In genomic region chr15:100614996-100615824, GRCm38 (mm10) we compare ENCODE assay signal across 8 mouse cellular contexts. TPM values are rescaled to one million over a fixed set of nuclear protein-coding genes. Genes with fewer than 3 reads are reported as not detected.
DNase-seq lines count a peak whose midpoint lies in the region; ATAC-seq lines count a peak whose summit lies in the region.

Dazap2 (plus strand) TSS chr15:100615349.

- peaks cover 13% of the 10 kb centered on the region for H3K36me3 ChIP-seq in hindbrain, embryonic 16.5 days (ENCODE audit: control insufficient read depth, insufficient read depth, low read length)
- H3K36me3 ChIP-seq in macrophage (ENCODE audit: inconsistent target) = peaks cover 28% of the 10 kb centered on the region; the same call in 1 of the 2 replicates

- peak within 1 kb of the TSS; percentile 88 for H3K4me2 ChIP-seq in hindbrain, embryonic 16.5 days (ENCODE audit: low read length)

- peak within 1 kb of the TSS; percentile 91 for H3K9ac ChIP-seq in hindbrain, embryonic 16.5 days (ENCODE audit: low read depth, low read length)

- no peaks in the 10 kb centered on the region for H3K9me3 ChIP-seq in hindbrain, embryonic 16.5 days (ENCODE audit: control insufficient read depth, low read length)

- under 1% methylated on average over 76 of the region's 99 CpGs for WGBS in hindbrain, embryonic 16.5 days
- WGBS in macrophage (ENCODE audit: missing documents) = under 1% methylated on average over 70 of the region's 99 CpGs

- peak within 1 kb of the TSS; percentile 97 for H3K27ac ChIP-seq in hindbrain, embryonic 16.5 days (ENCODE audit: low read depth, low read length)
- peak within 1 kb of the TSS; percentile 80 for H3K27ac ChIP-seq in macrophage

- H3K79me2 ChIP-seq in macrophage (ENCODE audit: inconsistent target) = peaks cover 40% of the 10 kb centered on the region

- H3K4me3 ChIP-seq in hindbrain, embryonic 16.5 days (ENCODE audit: low read length) = peak within 1 kb of the TSS; percentile 98
- H3K4me3 ChIP-seq in macrophage (ENCODE audit: inconsistent target) = peak within 1 kb of the TSS; percentile 90

- no peaks in the 10 kb centered on the region for H3K27me3 ChIP-seq in hindbrain, embryonic 16.5 days (replicated peaks; ENCODE audit: control insufficient read depth, insufficient read depth, low read length)

- DNase-seq in T-cell, adult 2 months (ENCODE audit: low spot score) = peak; percentile 98
- peak; percentile 97 to 98 for DNase-seq in cerebellum, postnatal 36 days
- peak; percentile 97 for DNase-seq in gastrocnemius, adult 18-20 months (ENCODE audit: low spot score)
- DNase-seq in left cerebral cortex, adult 18-20 months (ENCODE audit: low spot score in 2 of 2) = peak; percentile 98 to 99
- DNase-seq in right cerebral cortex, adult 18-20 months = peak; percentile 98
- peak; percentile 96 for DNase-seq in urinary bladder, postnatal 10 days (ENCODE audit: low spot score)

- peaks cover 17% of the 10 kb centered on the region for H3K4me1 ChIP-seq in hindbrain, embryonic 16.5 days (ENCODE audit: control insufficient read depth, insufficient read depth, low read depth, low read length)

- peak; percentile 83 for ATAC-seq in hindbrain, embryonic 16.5 days

RNA-seq across cellular contexts. Expression of gene Dazap2, which starts in this region (rescaled TPM):
- 10 to 100 TPM; 71.6 to 73.4 TPM for total RNA-seq in gastrocnemius, adult 18-20 months (2021)
- polyA plus RNA-seq in hindbrain, embryonic 16.5 days (2015; fragmentation: Nextera tagmentation; extraction: Ambion mirVana) = 123 and 134 TPM in 2 replicates
- total RNA-seq in left cerebral cortex, adult 18-20 months (2021) = 100 to 1,000 TPM; 114 to 119 TPM
- total RNA-seq in macrophage (2018; cell fraction: chromatin; rRNA removed) = 10 to 100 TPM; 21.5 to 56.3 (median 37.4) TPM
- total RNA-seq in macrophage (2018; cell fraction: cytosol; rRNA removed) = 100 to 1,000 TPM; 259 to 398 (median 334) TPM
- 100 to 1,000 TPM in 17 of 26 experiments, 10 to 100 TPM in 9; 51.2 to 180 (median 115) TPM for total RNA-seq in macrophage (2018; cell fraction: nucleus; rRNA removed)
- polyA plus RNA-seq in macrophage (2018) = 368 to 447 TPM (median 386 TPM) in 3 replicates

Comparison
In these comparisons a context has a peak if more than half of its experiments do, and no peak if none do; other contexts are left out.
1. Peak in every context shown above with its lines: DNase-seq, ATAC-seq, H3K4me3 ChIP-seq and H3K27ac ChIP-seq.